Mouse (Mus musculus) CD4-positive helper T cell, adult 2 months (primary cell): Measurements from ENCODE around the gene Dok5.

Experiments used
- DNase-seq: peaks from one replicate; pipeline ENCODE4 v3.0.0-alpha.2; 2012; ENCODE audit warnings: low read depth, missing footprints, low spot score

Dok5 gene

GRCm38 (mm10) chr2:170738446-170738845 lies 6.8 kb downstream of the Dok5 start:
- DNase-seq: no peak

GRCm38 (mm10) chr2:170738891-170739290 lies 7.3 kb downstream of the Dok5 start:
- no peak for DNase-seq

DNA sequence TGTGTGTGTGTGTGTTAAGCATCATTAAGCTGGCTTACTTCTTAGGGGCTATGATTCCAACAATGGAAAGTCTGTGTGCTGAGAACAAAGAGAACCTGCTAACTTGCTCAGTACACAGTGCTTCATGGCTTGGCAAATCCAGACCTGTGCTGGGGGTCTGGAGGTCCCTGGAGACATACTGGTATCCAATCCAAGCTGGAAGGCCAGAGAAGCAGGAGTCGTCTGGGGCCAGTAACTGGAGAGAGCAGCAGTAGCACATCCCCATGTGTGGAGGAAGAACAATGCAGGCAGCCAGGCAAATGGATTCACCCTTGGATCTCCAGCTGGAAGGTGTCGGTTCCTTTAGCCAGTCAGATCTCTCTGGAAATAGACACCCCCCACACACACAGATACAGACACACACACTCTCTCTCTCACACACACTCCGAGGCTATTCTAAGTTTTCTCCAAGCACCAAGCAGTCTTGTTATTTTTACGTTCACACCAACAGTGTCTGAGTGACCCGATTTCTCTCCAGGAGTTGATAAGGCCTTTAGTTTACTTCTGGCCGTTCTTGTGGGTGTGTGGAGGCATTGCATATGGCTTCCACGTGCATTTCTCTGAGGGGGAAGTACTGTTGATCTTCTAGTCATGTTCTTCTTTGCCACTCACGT lies 8.2 kb downstream of the Dok5 start:
- DNase-seq: no peak

DNA sequence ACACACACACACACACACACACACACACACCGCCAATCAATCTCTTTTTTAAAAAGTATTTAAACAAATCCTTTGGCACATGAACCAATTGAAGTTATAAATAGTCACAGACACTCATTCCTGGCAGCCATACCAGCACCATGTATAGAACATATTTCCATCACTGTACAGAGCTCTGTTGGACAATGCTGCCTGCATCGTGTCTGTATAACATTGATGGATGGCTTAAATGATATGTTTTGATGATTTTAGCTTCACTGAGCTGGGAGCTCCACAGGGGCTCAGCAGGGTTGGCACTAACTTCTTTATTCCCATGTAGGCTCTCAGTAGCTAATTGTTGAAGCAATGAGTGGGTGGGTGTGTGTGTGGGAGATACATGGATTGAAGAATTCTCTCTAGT lies 11.9 kb downstream of the Dok5 start:
- DNase-seq: no peak

GRCm38 (mm10) chr2:170748901-170749300 lies 17.3 kb downstream of the Dok5 start:
- no peak for DNase-seq

DNA sequence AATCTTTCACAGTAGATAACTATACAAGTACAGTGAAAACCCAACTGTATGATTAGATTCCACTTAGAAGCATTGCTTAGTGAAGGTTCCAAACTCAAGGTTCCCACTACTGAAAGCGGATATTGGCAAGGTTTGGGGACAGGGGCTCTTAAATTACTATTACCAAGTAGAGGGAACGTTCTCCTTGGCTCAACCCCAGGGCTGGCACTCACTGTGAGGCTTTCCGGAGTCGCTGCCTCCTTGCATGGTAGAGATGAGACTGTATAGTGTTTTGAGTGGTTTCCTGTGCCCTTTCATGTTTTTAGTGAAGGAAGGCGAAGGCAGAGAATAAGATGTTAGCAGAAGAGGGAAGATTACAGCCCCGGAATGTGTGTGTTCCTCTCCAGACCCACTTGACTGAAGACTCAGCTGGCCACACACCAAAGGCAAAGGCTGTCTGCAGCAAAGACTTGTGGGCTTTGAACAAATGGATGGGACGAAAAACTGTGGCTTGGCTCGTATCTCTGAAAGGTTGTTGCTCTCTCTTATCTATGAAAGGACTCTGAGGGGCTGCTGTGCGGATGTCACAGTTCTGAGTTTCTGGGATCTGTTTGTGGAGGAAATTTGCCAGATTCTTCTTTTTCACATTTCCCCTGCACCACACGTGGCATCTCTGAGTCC lies 20.7 kb downstream of the Dok5 start:
- no peak for DNase-seq

DNA sequence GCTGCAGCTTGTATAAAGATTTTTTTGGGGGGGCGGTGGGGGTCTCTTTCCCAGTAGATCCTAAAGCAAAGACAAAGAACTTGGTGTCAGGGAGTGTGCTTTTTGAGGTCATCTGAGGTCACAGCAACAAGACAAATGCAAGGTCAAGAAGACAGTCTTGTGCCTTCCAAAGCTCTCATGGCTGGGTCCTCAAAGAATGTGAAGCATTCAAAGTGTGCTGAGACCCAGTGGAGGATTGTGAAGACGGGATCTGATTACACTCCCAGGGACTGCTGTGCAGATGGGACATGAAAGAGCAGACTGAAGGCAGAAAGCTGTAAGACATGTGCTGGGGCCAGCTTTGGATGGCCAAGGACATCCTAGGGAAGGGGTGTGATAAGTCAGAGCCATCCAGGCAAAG lies 24.2 kb downstream of the Dok5 start:
- no peak for DNase-seq

DNA sequence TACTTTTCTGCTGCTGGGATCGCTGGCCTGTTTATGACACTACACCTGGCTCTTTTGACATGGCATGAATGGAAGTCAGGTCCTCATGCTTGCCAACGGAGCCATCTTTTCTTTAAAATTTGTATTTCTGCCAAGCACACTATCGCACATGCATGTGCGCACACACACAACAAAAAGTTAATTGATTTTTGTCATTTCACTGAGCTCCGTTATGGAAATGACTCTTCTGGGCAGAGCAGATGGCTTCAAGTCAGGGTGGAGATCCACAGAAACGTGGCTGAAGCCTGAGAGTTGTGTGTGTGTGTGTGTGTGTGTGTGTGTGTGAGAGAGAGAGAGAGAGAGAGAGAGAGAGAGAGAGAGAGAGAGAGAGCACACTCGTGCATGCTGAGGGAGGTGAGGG lies 25.1 kb downstream of the Dok5 start:
- DNase-seq: no peak

DNA sequence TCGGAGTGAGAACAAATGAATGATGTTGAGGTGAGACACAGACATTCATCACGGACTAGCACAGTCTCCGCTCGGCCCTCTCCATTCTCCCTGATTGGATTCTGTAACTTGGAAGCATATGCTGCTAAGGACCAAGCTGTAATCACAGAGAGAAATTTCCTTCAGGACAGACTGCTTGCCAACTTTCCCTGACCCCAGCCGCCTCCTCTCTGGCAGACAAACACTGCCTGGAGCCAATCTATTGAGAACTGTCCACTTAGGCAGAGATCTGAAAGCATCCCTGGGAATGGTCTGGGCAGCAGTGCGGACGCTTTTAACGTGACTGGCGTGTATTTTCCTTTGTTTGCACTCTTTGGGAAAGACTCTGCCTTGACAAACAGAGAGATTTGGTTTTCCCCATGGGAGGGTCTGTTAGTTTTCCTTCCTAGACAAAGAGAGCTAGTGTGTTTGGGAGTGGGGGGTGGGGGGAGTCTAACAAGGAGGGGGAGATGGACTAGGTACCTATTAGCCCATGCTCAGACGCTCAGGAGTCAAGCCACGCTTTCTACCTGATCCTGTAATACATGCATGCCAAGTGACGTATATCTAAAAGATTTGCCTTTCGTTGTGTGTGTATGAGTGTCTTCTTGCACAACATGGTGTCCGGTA lies 25.7 kb downstream of the Dok5 start:
- no peak for DNase-seq

DNA sequence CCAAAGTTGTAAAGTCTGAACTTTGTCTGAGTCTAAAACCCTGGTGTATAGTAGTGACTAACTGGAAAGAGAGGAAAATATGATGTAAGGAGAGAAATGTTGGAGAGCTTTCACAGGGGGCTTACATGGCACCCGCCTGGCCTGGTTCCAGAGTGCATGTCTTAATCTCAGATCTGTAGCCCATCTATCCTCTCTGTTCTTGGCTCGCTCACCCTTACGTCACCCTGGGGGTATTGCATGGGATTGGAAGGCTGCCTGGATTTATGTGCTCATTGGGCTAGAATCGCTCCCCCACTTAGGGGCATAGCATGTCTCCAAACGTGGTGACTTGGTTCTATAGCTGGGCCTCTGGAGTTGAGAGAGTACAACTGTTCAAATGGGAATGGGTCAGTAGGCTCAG lies 26.6 kb downstream of the Dok5 start:
- no peak for DNase-seq

- no peak for DNase-seq
These were observed 33.1 kb downstream of the Dok5 start for GRCm38 (mm10) chr2:170764704-170765103.

DNA sequence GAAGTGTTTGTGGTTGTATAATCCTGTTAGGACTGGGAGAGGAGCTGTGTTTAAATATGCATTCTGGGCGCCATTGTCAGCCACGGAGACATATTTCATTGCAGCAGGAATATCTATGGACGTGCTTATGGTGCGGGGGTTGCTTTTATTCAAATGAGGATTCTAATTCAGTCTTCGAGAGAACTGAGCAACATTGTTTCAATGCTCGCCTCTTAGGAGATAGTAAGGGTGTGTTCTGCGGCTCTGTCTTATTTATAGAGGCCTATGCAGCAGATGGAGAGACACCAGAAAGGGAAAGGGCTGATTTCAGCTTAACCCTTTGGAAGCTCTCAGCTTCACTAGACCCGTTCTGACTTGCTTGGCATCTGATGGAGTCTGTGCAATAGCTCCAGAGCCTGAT lies 35.6 kb downstream of the Dok5 start:
- no peak for DNase-seq

DNA sequence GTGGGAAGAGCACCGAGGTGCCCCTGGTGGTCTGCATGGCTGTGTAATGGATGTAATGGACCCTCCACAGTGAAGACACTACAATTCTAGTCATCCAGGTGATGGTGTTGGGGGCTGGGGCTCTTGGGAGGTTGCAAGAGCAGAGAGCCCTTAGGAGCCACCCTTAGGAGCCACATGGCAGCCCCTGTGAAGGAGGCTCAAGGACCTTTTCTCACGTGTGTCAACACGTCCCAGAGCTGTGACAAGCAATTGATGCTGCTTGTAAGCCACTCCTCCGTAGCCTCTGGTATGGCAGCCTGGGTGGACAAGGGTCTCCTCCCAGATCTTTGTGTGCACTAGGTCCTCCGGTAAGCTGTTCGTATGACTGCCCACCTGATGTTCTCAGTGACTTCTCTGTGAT lies 37.1 kb downstream of the Dok5 start:
- no peak for DNase-seq

DNA sequence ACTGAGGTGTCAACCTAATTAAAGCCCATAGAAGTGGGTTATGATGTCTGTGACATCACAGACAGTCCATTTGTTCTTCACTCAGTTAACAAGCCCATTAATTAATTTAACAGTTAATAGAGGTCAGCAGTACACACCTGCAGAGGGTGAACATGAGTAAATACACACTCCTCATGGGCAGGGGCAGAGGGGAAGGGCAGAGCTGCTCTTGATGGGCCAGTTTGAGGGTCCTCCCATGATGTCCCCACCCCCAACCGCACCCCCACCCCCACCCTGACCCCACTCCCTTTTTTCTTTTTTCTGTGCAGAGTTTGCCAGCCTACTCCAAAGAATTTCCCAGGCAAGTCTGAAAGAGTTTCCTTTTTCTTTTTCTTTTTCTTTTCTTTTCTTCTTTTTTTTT lies 39.9 kb downstream of the Dok5 start:
- no peak for DNase-seq

- no peak for DNase-seq
These were observed 40.7 kb downstream of the Dok5 start for GRCm38 (mm10) chr2:170772126-170772884.

DNA sequence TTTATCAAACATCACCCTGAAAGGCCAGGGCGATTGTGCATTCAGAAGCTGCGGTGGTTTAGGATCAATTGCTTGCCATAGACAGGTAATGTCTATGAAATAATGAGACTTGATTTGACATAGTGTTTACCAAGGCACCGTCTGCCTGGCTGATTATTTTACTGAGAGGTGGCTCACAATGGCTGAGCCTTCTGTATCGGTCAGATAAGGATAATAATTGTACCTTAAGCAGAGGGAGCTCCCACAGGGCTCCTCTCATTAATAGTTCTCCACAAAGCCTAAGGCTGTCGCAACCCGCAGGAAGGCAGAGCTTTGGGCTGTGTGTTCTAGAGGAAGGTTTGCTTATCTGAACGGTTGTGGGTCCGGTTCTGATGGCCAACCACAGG lies 41.3 kb downstream of the Dok5 start:
- no peak for DNase-seq

DNA sequence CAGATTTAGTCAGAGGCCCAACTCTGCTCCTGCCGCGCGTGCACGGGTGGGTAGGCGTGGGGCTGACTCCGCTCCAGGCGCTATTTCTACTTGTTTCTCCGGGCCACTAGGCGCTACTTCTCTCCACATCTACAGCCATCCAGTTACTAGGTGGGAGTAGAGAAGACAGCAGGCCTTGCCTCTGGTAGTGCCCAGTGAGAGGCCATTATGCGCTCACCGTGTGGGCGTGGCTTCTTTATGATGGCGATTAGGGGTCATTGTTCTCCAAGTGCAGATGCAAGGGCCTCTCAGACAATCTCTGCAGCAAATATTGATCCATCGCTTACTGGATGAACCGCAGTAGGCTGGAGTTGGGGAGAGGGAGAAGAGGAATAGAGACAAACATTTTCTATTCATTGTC lies 44.0 kb downstream of the Dok5 start:
- DNase-seq: no peak

GRCm38 (mm10) chr2:170776107-170776506 lies 44.5 kb downstream of the Dok5 start:
- no peak for DNase-seq

GRCm38 (mm10) chr2:170777572-170777971 lies 46.0 kb downstream of the Dok5 start:
- no peak for DNase-seq

DNA sequence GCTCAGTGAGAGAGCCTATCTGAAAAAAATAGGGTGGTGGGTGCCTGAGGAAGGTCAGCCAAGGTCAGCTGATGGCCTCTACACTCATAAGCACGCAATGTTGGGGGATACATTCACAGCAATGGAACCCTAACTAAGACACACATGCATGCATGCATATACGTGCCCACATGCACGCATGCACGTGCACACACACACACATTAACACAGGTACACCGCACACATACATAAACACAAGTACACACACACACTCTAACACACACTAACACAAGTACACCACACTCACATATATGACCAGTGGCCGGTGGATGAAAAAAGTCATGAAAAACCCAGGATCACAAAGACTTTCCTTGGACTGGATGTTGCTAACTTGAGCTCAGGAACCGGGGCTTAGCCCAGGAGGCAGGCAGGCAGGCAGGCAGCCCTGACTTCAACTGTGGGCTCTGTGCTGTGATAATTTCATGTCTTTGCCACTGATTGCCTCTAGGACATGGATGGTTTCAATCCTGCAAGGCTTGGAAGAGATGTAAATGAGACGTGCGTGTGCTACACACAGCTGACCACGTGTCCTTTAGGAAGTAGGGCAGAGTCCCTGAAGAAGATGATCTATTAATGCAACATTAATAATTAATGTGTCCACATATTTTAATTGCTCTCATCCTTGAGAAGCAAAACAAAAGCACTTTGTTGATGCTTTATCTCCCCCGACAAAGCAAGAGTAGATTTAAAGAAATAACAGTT lies 48.6 kb downstream of the Dok5 start:
- DNase-seq: no peak

GRCm38 (mm10) chr2:170788101-170788500 lies 56.5 kb downstream of the Dok5 start:
- no peak for DNase-seq
